Mouse (Mus musculus): ENCODE data around the gene Olfr112. TPM values are rescaled to one million over a fixed set of nuclear protein-coding genes. Genes with fewer than 3 reads are reported as not detected.

Gene Olfr112
- polyA plus RNA-seq, 1 experiment from 2014 or later, result not detected

Other genes starting within 250 kb of the Olfr112 start
- not detected in 2 replicates for gene Olfr103, start 229.8 kb downstream of the Olfr112 start, polyA plus RNA-seq (2016; fragmentation: Nextera tagmentation; extraction: Ambion mirVana)
- not detected in 2 replicates for gene Olfr104-ps, start 209.9 kb downstream of the Olfr112 start, polyA plus RNA-seq (2016; fragmentation: Nextera tagmentation; extraction: Ambion mirVana)
- gene Olfr105-ps, start 190.4 kb downstream of the Olfr112 start, polyA plus RNA-seq (2016; fragmentation: Nextera tagmentation; extraction: Ambion mirVana), result not detected in 2 replicates
- gene Olfr106-ps, start 179.1 kb downstream of the Olfr112 start, polyA plus RNA-seq (2016; fragmentation: Nextera tagmentation; extraction: Ambion mirVana), result not detected in 2 replicates
- gene Olfr107, start 170.2 kb downstream of the Olfr112 start, polyA plus RNA-seq (2016; fragmentation: Nextera tagmentation; extraction: Ambion mirVana), result not detected in 2 replicates
- not detected in 2 replicates for gene Olfr108, start 124.0 kb downstream of the Olfr112 start, polyA plus RNA-seq (2016; fragmentation: Nextera tagmentation; extraction: Ambion mirVana)
- not detected in 2 replicates for gene Olfr109, start 110.5 kb downstream of the Olfr112 start, polyA plus RNA-seq (2016; fragmentation: Nextera tagmentation; extraction: Ambion mirVana)
- gene H2-M2, start 85.9 kb downstream of the Olfr112 start, polyA plus RNA-seq (2016; fragmentation: Nextera tagmentation; extraction: Ambion mirVana), result not detected in 2 replicates
- gene Olfr110, start 77.0 kb downstream of the Olfr112 start, polyA plus RNA-seq (2016; fragmentation: Nextera tagmentation; extraction: Ambion mirVana), result not detected in 2 replicates
- not detected in 2 replicates for gene Olfr111, start 61.4 kb downstream of the Olfr112 start, polyA plus RNA-seq (2016; fragmentation: Nextera tagmentation; extraction: Ambion mirVana)
- gene Olfr113, start 8.2 kb upstream of the Olfr112 start, polyA plus RNA-seq (2016; fragmentation: Nextera tagmentation; extraction: Ambion mirVana), result not detected in 2 replicates
- gene Olfr114, start 23.3 kb upstream of the Olfr112 start, polyA plus RNA-seq (2016; fragmentation: Nextera tagmentation; extraction: Ambion mirVana), result not detected in 2 replicates
- gene Olfr115, start 57.7 kb upstream of the Olfr112 start, polyA plus RNA-seq (2016; fragmentation: Nextera tagmentation; extraction: Ambion mirVana), result not detected in 2 replicates
- not detected in 2 replicates for gene Olfr116, start 57.7 kb upstream of the Olfr112 start, polyA plus RNA-seq (2016; fragmentation: Nextera tagmentation; extraction: Ambion mirVana)
- not detected in 2 replicates for gene Olfr117, start 94.3 kb upstream of the Olfr112 start, polyA plus RNA-seq (2016; fragmentation: Nextera tagmentation; extraction: Ambion mirVana)
- not detected in 2 replicates for gene Olfr118, start 97.5 kb upstream of the Olfr112 start, polyA plus RNA-seq (2016; fragmentation: Nextera tagmentation; extraction: Ambion mirVana)
- gene Olfr119, start 127.1 kb upstream of the Olfr112 start, polyA plus RNA-seq (2016; fragmentation: Nextera tagmentation; extraction: Ambion mirVana), result not detected in 2 replicates
- gene Olfr120, start 152.4 kb upstream of the Olfr112 start, polyA plus RNA-seq (2016; fragmentation: Nextera tagmentation; extraction: Ambion mirVana), result not detected in 2 replicates
- not detected in 2 replicates for gene Olfr121, start 179.4 kb upstream of the Olfr112 start, polyA plus RNA-seq (2016; fragmentation: Nextera tagmentation; extraction: Ambion mirVana)
- not detected in 2 replicates for gene Olfr122, start 199.2 kb upstream of the Olfr112 start, polyA plus RNA-seq (2016; fragmentation: Nextera tagmentation; extraction: Ambion mirVana)
- gene Olfr123, start 224.1 kb upstream of the Olfr112 start, polyA plus RNA-seq (2016; fragmentation: Nextera tagmentation; extraction: Ambion mirVana), result not detected in 2 replicates
- gene Olfr124, start 230.4 kb upstream of the Olfr112 start, polyA plus RNA-seq (2016; fragmentation: Nextera tagmentation; extraction: Ambion mirVana), result not detected in 2 replicates